Mouse (Mus musculus) regulatory T cell (primary cell): Measurements from ENCODE around the gene Trub1.

Experiments
- in situ Hi-C: fragments of 300-600 bp; cut with MboI, MseI; formaldehyde crosslinking; loops from one replicate; pipeline ENCODE4 v1.15.1; 2025; ENCODE audit warnings: high pct_unique_total_duplicates

The Trub1 gene

GRCm38 (mm10) chr19:57439296-57439695 is 13.4 kb upstream of the Trub1 start:
- in situ Hi-C loops: no loop called here

- in situ Hi-C loops: no loop called here
These were observed 11.2 kb upstream of the Trub1 start for GRCm38 (mm10) chr19:57441501-57441900.

- in situ Hi-C loops: no loop called here
These were observed 9.6 kb upstream of the Trub1 start for GRCm38 (mm10) chr19:57442936-57443657.

GRCm38 (mm10) chr19:57445049-57445448 is 7.7 kb upstream of the Trub1 start:
- in situ Hi-C loops: no loop called here

GRCm38 (mm10) chr19:57450849-57451248 is 1.9 kb upstream of the Trub1 start:
- in situ Hi-C loops: loop anchor here (5.0 kb wide), 2 partner anchors 39 to 299 kb away; no protein-coding TSS in a partner anchor

GRCm38 (mm10) chr19:57451762-57452161 is 950 bp upstream of the Trub1 start:
- in situ Hi-C loops: loop anchor here (5.0 kb wide), 2 partner anchors 39 to 299 kb away; no protein-coding TSS in a partner anchor

GRCm38 (mm10) chr19:57453218-57453600 is 497 bp downstream of the Trub1 start:
- in situ Hi-C loops: loop anchor here (5.0 kb wide), 2 partner anchors 41 to 301 kb away; no protein-coding TSS in a partner anchor

GRCm38 (mm10) chr19:57455286-57455960 is 2.7 kb downstream of the Trub1 start:
- in situ Hi-C loops: no loop called here

GRCm38 (mm10) chr19:57457075-57457474 is 4.4 kb downstream of the Trub1 start:
- in situ Hi-C loops: no loop called here

GRCm38 (mm10) chr19:57463741-57464140 is 11.0 kb downstream of the Trub1 start:
- in situ Hi-C loops: no loop called here

GRCm38 (mm10) chr19:57465742-57466141 is 13.0 kb downstream of the Trub1 start:
- in situ Hi-C loops: no loop called here

- in situ Hi-C loops: no loop called here
These were observed 18.3 kb downstream of the Trub1 start for GRCm38 (mm10) chr19:57471033-57471432.

- in situ Hi-C loops: no loop called here
These were observed 19.5 kb downstream of the Trub1 start for GRCm38 (mm10) chr19:57472169-57472568.

GRCm38 (mm10) chr19:57473301-57473700 is 20.6 kb downstream of the Trub1 start:
- in situ Hi-C loops: no loop called here

- in situ Hi-C loops: no loop called here
These were observed 22.6 kb downstream of the Trub1 start for GRCm38 (mm10) chr19:57475298-57475697.

GRCm38 (mm10) chr19:57477310-57477709 is 24.6 kb downstream of the Trub1 start:
- in situ Hi-C loops: no loop called here

- in situ Hi-C loops: no loop called here
These were observed 25.3 kb downstream of the Trub1 start for GRCm38 (mm10) chr19:57478056-57478455.

- in situ Hi-C loops: no loop called here
These were observed 27.4 kb downstream of the Trub1 start for GRCm38 (mm10) chr19:57479886-57480655.

- in situ Hi-C loops: no loop called here
These were observed 29.1 kb downstream of the Trub1 start for GRCm38 (mm10) chr19:57481743-57482259.

GRCm38 (mm10) chr19:57482815-57483214 is 30.1 kb downstream of the Trub1 start:
- in situ Hi-C loops: no loop called here

- in situ Hi-C loops: loop anchor here (5.0 kb wide), 2 partner anchors 65 to 90 kb away; no protein-coding TSS in a partner anchor
These were observed 34.4 kb downstream of the Trub1 start for GRCm38 (mm10) chr19:57487051-57487658.
